ENCODE assay signal across 8 mouse cellular contexts in genomic region chr2:134785970-134786855, GRCm38 (mm10). TPM values are rescaled to one million over a fixed set of nuclear protein-coding genes. Genes with fewer than 3 reads are reported as not detected.
DNase-seq lines count a peak whose midpoint lies in the region; ATAC-seq and TF ChIP-seq lines count a peak whose summit lies in the region.

TSS of gene Plcb1 (plus strand) at chr2:134786067.

- peak within 1 kb of the TSS; percentile 75 for H3K27ac ChIP-seq in forebrain, embryonic 14.5 days (ENCODE audit: low read depth, low read length)
- H3K27ac ChIP-seq in heart, postnatal 0 days (ENCODE audit: low read depth): no peak within 1 kb of the TSS
- no peak within 1 kb of the TSS for H3K27ac ChIP-seq in liver, embryonic 13.5 days

- H3K4me2 ChIP-seq in forebrain, embryonic 14.5 days (ENCODE audit: low read length): peak within 1 kb of the TSS; percentile 90
- peak within 1 kb of the TSS; percentile 75 for H3K4me2 ChIP-seq in heart, postnatal 0 days (ENCODE audit: low read depth, low read length)
- peak within 1 kb of the TSS; percentile 66 for H3K4me2 ChIP-seq in liver, embryonic 13.5 days

- H3K4me3 ChIP-seq in forebrain, embryonic 14.5 days (ENCODE audit: low read depth, low read length): peak within 1 kb of the TSS; percentile 71
- H3K4me3 ChIP-seq in heart, postnatal 0 days (ENCODE audit: low read depth, low read length): peak within 1 kb of the TSS; percentile 65
- H3K4me3 ChIP-seq in liver, embryonic 13.5 days (replicated peaks): peak within 1 kb of the TSS; percentile 63

- TF ChIP-seq EP300 in heart, postnatal 0 days (IDR thresholded peaks at IDR 0.05; ENCODE audit: low read depth): no peak

- no peaks in the 10 kb centered on the region for H3K27me3 ChIP-seq in forebrain, embryonic 14.5 days (replicated peaks; ENCODE audit: control insufficient read depth, insufficient read depth, low read length)
- H3K27me3 ChIP-seq in heart, postnatal 0 days (ENCODE audit: control insufficient read depth, insufficient read depth, low read length): peaks cover 13% of the 10 kb centered on the region
- H3K27me3 ChIP-seq in liver, embryonic 13.5 days: peaks cover 27% of the 10 kb centered on the region

- peaks cover 7% of the 10 kb centered on the region; the same call in 1 of the 2 replicates for H3K4me1 ChIP-seq in forebrain, embryonic 14.5 days (ENCODE audit: control insufficient read depth, insufficient read depth, low read length)
- H3K4me1 ChIP-seq in heart, postnatal 0 days (ENCODE audit: control insufficient read depth, insufficient read depth): no peaks in the 10 kb centered on the region
- no peaks in the 10 kb centered on the region for H3K4me1 ChIP-seq in liver, embryonic 13.5 days (replicated peaks)

- peak within 1 kb of the TSS; percentile 85 for H3K9ac ChIP-seq in forebrain, embryonic 14.5 days (ENCODE audit: low read length)
- H3K9ac ChIP-seq in heart, postnatal 0 days (replicated peaks; ENCODE audit: low read depth, low read length): peak within 1 kb of the TSS; percentile 56
- peak within 1 kb of the TSS; percentile 62 for H3K9ac ChIP-seq in liver, embryonic 13.5 days

- ATAC-seq in forebrain, embryonic 14.5 days: peak; percentile 95
- ATAC-seq in heart, postnatal 0 days (ENCODE audit: insufficient read depth, low read depth): peak; percentile 94
- peak; percentile 88 for ATAC-seq in liver, embryonic 13.5 days (ENCODE audit: low read depth)

- H3K36me3 ChIP-seq in forebrain, embryonic 14.5 days (ENCODE audit: control insufficient read depth, insufficient read depth, low read length): no peaks in the 10 kb centered on the region
- no peaks in the 10 kb centered on the region for H3K36me3 ChIP-seq in heart, postnatal 0 days (replicated peaks; ENCODE audit: control insufficient read depth, insufficient read depth, low read length)
- H3K36me3 ChIP-seq in liver, embryonic 13.5 days: no peaks in the 10 kb centered on the region

- peak; percentile 92 for TF ChIP-seq CTCF in heart, postnatal 0 days (IDR thresholded peaks at IDR 0.05; ENCODE audit: low read depth)

- H3K9me3 ChIP-seq in forebrain, embryonic 14.5 days (replicated peaks; ENCODE audit: control insufficient read depth, low read length): no peaks in the 10 kb centered on the region
- no peaks in the 10 kb centered on the region for H3K9me3 ChIP-seq in heart, postnatal 0 days (replicated peaks; ENCODE audit: control insufficient read depth, low read length)
- H3K9me3 ChIP-seq in liver, embryonic 13.5 days (replicated peaks): no peaks in the 10 kb centered on the region

- WGBS in forebrain, embryonic 14.5 days: under 1% methylated on average over 75 of the region's 88 CpGs
- under 1% methylated on average over 86 of the region's 88 CpGs for WGBS in heart, postnatal 0 days
- WGBS in liver, embryonic 13.5 days (ENCODE audit: insufficient replicate concordance): under 1% methylated on average over 83 of the region's 88 CpGs

- peak; percentile 71 for DNase-seq in 3T3-L1 (ENCODE audit: low read depth, low spot score)
- peak; percentile 85 for DNase-seq in cerebellum, adult 11 months
- peak; percentile 92 for DNase-seq in forebrain, embryonic 14.5 days (ENCODE audit: low spot score)
- peak; percentile 74 for DNase-seq in heart, postnatal 0 days (ENCODE audit: low spot score)
- DNase-seq in kidney, postnatal 4 days: peak; percentile 91 to 93
- DNase-seq in liver, embryonic 13.5 days: peak; percentile 26
- peak; percentile 6 to 34 for DNase-seq in natural killer cell, adult 2 months (ENCODE audit: low spot score in 2 of 2)
- peak; percentile 48 to 72 for DNase-seq in spleen, postnatal 4 days (ENCODE audit: low spot score in 2 of 2)

RNA-seq across cellular contexts. Expression of gene Plcb1, which starts in this region (rescaled TPM):
- polyA plus RNA-seq in forebrain, embryonic 14.5 days (2014; fragmentation: Nextera tagmentation; extraction: Ambion mirVana): 23.0 and 28.1 TPM in 2 replicates
- total RNA-seq in heart, postnatal 0 days (2014; rRNA removed; ENCODE audit: low replicate concordance): 3.5 and 11.8 TPM in 2 replicates
- polyA plus RNA-seq in heart, postnatal 0 days (2015; fragmentation: Nextera tagmentation; extraction: Ambion mirVana): 3.4 and 3.5 TPM in 2 replicates
- 2.4 and 2.5 TPM in 2 replicates for polyA plus RNA-seq in liver, embryonic 13.5 days (2015; fragmentation: Nextera tagmentation; extraction: Ambion mirVana)

Comparison
In these comparisons a context has a peak if more than half of its experiments do, and no peak if none do; other contexts are left out.
1. DNase-seq: peak in every context shown above with its lines; median percentile 92 in forebrain, embryonic 14.5 days; 92 in kidney, postnatal 4 days; 85 in cerebellum, adult 11 months; 74 in heart, postnatal 0 days; 71 in 3T3-L1; 60 in spleen, postnatal 4 days; 26 in liver, embryonic 13.5 days; 20 in natural killer cell, adult 2 months.